22 mouse cellular contexts compared by ENCODE assay signal in the genomic region with DNA sequence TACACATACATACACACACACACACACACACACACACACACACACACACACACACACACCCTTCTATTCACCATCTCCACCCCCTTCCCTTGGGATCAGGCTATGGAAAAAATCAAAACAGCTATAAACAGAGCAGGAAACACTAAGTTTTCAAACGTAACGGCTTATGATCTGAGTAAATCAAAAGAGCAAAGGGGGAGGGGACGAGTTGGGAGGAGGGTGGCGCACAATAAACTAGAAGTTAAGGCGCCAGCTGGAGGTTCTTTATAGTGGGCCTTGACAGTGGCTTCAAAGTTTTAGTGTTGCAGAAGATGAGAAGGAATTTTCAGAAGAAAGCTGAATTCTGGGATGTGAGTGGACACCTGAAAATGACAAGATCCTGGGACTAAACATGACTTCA.
"Had no signal": no experiment of that assay in that cellular context is flagged by ENCODE, and none has a peak within 500 bp of the region (broad histone marks: within the 10 kb centered on the region; RNA-seq: fewer than 3 reads in every experiment).

No protein-coding gene starts in this region.

- H3K27ac ChIP-seq: heart, adult 2 months; heart, embryonic 13.5 days; heart, embryonic 15.5 days; hindbrain, embryonic 13.5 days; hindbrain, embryonic 15.5 days; hindbrain, postnatal 0 days; kidney, embryonic 15.5 days; limb, embryonic 13.5 days; limb, embryonic 15.5 days had no signal

- DNase-seq: forebrain, postnatal 0 days; gastrocnemius, postnatal 14 days; gastrocnemius, postnatal 36 days; heart, adult 2 months; heart, postnatal 14 days; heart, postnatal 36 days; kidney, adult 11 months; kidney, adult 2 months; kidney, postnatal 36 days; layer of hippocampus, adult 9-11 months; layer of hippocampus, postnatal 36 days; left cerebral cortex, postnatal 4 days had no signal

- ATAC-seq: forebrain, postnatal 0 days; hindbrain, postnatal 0 days; intestine, embryonic 16.5 days had no signal

- H3K9me3 ChIP-seq: heart, embryonic 13.5 days; heart, embryonic 15.5 days; hindbrain, embryonic 13.5 days; hindbrain, embryonic 15.5 days; kidney, embryonic 15.5 days; limb, embryonic 13.5 days; limb, embryonic 15.5 days had no signal

- H3K27me3 ChIP-seq: heart, embryonic 13.5 days; heart, embryonic 15.5 days; hindbrain, embryonic 13.5 days; hindbrain, embryonic 15.5 days; kidney, embryonic 15.5 days; limb, embryonic 15.5 days had no signal

- H3K9ac ChIP-seq: forebrain, postnatal 0 days; heart, embryonic 13.5 days; heart, embryonic 15.5 days; hindbrain, embryonic 13.5 days; hindbrain, embryonic 15.5 days; kidney, embryonic 15.5 days; limb, embryonic 13.5 days; limb, embryonic 15.5 days had no signal

- H3K36me3 ChIP-seq: heart, embryonic 13.5 days; heart, embryonic 15.5 days; hindbrain, embryonic 13.5 days; hindbrain, embryonic 15.5 days; kidney, embryonic 15.5 days; limb, embryonic 13.5 days; limb, embryonic 15.5 days had no signal

- H3K4me3 ChIP-seq: heart, adult 2 months; heart, embryonic 13.5 days; heart, embryonic 15.5 days; hindbrain, embryonic 13.5 days; hindbrain, embryonic 15.5 days; kidney, embryonic 15.5 days; limb, embryonic 13.5 days; limb, embryonic 15.5 days had no signal

- H3K4me2 ChIP-seq: heart, embryonic 11.5 days; heart, embryonic 13.5 days; heart, embryonic 15.5 days; hindbrain, embryonic 13.5 days; hindbrain, embryonic 15.5 days; kidney, embryonic 15.5 days; limb, embryonic 13.5 days; limb, embryonic 15.5 days had no signal

- H3K4me1 ChIP-seq: hindbrain, embryonic 15.5 days had no signal
